Comparison of ENCODE assay signal across 9 mouse cellular contexts in the genomic region with DNA sequence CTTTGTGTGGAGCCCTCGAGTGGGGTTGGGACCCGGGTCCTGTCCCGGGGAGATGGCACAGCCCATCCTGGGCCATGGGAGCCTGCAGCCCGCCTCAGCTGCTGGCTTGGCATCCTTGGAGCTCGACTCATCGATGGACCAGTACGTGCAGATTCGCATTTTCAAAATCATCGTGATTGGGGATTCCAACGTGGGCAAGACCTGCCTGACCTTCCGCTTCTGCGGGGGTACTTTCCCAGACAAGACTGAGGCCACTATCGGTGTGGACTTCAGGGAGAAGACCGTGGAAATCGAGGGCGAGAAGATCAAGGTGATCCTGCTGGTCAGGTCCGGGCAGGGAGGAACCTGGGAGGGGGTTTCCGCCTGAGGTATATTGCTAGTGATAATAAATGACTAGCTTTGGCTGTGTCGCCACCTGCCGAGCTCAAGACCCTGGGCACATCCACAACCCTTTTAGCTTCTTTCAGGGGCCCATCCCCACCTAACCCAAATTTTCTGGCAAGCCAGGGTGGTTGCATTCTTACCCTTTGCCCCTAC. TPM values are rescaled to one million over a fixed set of nuclear protein-coding genes. Genes with fewer than 3 reads are reported as not detected.
DNase-seq lines count a peak whose midpoint lies in the region; ATAC-seq and TF ChIP-seq lines count a peak whose summit lies in the region.
"Had no signal": no experiment of that assay in that cellular context is flagged by ENCODE, and none has a peak within 500 bp of the region (broad histone marks: within the 10 kb centered on the region; RNA-seq: fewer than 3 reads in every experiment).

No protein-coding gene starts in this region.

- H3K9me3 ChIP-seq in heart, embryonic 16.5 days (replicated peaks; ENCODE audit: control insufficient read depth, low read length), result no peaks in the 10 kb centered on the region
- no peaks in the 10 kb centered on the region for H3K9me3 ChIP-seq in ES-E14 (ENCODE audit: control insufficient read depth, insufficient read depth, low read depth, low read length)
- no peaks in the 10 kb centered on the region for H3K9me3 ChIP-seq in forebrain, embryonic 14.5 days (replicated peaks; ENCODE audit: control insufficient read depth, low read length)
- H3K9me3 ChIP-seq in liver, embryonic 16.5 days (replicated peaks; ENCODE audit: control insufficient read depth, low read length), result no peaks in the 10 kb centered on the region

- no peak for DNase-seq in heart, adult 8-10 months (ENCODE audit: low spot score)
- DNase-seq in ES-E14 (ENCODE audit: low read depth, low spot score), result no peak
- DNase-seq in forebrain, embryonic 14.5 days (ENCODE audit: low spot score), result no peak
- peak; percentile 7 to 19 for DNase-seq in thymus, postnatal 36 days
- no peak for DNase-seq in retina, embryonic 14.5 days (ENCODE audit: low spot score)
- no peak for DNase-seq in frontal cortex, postnatal 25 days (ENCODE audit: low spot score in 2 of 2)

- in situ Hi-C loops in ES-E14 (cut with MboI; ENCODE audit: low sequenced_read_pairs in 2 of 2, unreplicated experiment in 2 of 2), result no loop called here

- no peaks in the 10 kb centered on the region for H3K36me3 ChIP-seq in heart, embryonic 16.5 days (ENCODE audit: control insufficient read depth, insufficient read depth)
- H3K36me3 ChIP-seq in ES-E14 (ENCODE audit: control insufficient read depth, insufficient read depth, low read length, poor library complexity, severe bottlenecking), result no peaks in the 10 kb centered on the region
- no peaks in the 10 kb centered on the region for H3K36me3 ChIP-seq in forebrain, embryonic 14.5 days (ENCODE audit: control insufficient read depth, insufficient read depth, low read length)
- no peaks in the 10 kb centered on the region for H3K36me3 ChIP-seq in liver, embryonic 16.5 days (ENCODE audit: control insufficient read depth, insufficient read depth)

- no peak for ATAC-seq in heart, embryonic 16.5 days (replicated peaks; ENCODE audit: extremely low read depth, insufficient read depth, low FRiP score)
- no peak for ATAC-seq in forebrain, embryonic 14.5 days
- no peak for ATAC-seq in liver, embryonic 16.5 days (ENCODE audit: low read depth)

- peak overlapping the region; percentile 71 for H3K9ac ChIP-seq in heart, embryonic 16.5 days (ENCODE audit: low read length)
- peak overlapping the region; percentile 61 for H3K9ac ChIP-seq in ES-E14 (ENCODE audit: insufficient read depth, low read depth, low read length, poor library complexity, severe bottlenecking)
- H3K9ac ChIP-seq in forebrain, embryonic 14.5 days (ENCODE audit: low read length), result peak overlapping the region; percentile 78
- no peak overlapping the region for H3K9ac ChIP-seq in liver, embryonic 16.5 days (ENCODE audit: low read depth, low read length)

- no peaks in the 10 kb centered on the region for H3K4me1 ChIP-seq in heart, embryonic 16.5 days (ENCODE audit: control insufficient read depth, insufficient read depth, low read length)
- no peaks in the 10 kb centered on the region for H3K4me1 ChIP-seq in ES-E14 (ENCODE audit: control insufficient read depth in 2 of 2, insufficient read depth in 2 of 2, low read length in 2 of 2, poor library complexity in 1 of 2)
- peaks cover 2% of the 10 kb centered on the region; the same call in 1 of the 2 replicates for H3K4me1 ChIP-seq in forebrain, embryonic 14.5 days (ENCODE audit: control insufficient read depth, insufficient read depth, low read length)
- no peaks in the 10 kb centered on the region for H3K4me1 ChIP-seq in liver, embryonic 16.5 days (ENCODE audit: control insufficient read depth, low read depth, low read length)

- no peaks in the 10 kb centered on the region for H3K27me3 ChIP-seq in heart, embryonic 16.5 days (ENCODE audit: control insufficient read depth, insufficient read depth, low read length)
- no peaks in the 10 kb centered on the region for H3K27me3 ChIP-seq in forebrain, embryonic 14.5 days (replicated peaks; ENCODE audit: control insufficient read depth, insufficient read depth, low read length)
- peaks cover 13% of the 10 kb centered on the region for H3K27me3 ChIP-seq in liver, embryonic 16.5 days (ENCODE audit: control insufficient read depth, insufficient read depth, low read depth, low read length)

- 22% methylated on average over 20 of the region's 20 CpGs for WGBS in heart, embryonic 16.5 days
- WGBS in forebrain, embryonic 14.5 days, result 29% methylated on average over 19 of the region's 20 CpGs
- WGBS in liver, embryonic 16.5 days (ENCODE audit: insufficient replicate concordance), result 33% methylated on average over 20 of the region's 20 CpGs

- H3K4me3 ChIP-seq in heart, embryonic 16.5 days (ENCODE audit: low read length), result peak overlapping the region; percentile 59
- H3K4me3 ChIP-seq in ES-E14 (ENCODE audit: insufficient read depth in 1 of 2, low read depth in 1 of 2, low read length in 2 of 2, poor library complexity in 1 of 2, severe bottlenecking in 1 of 2), result peak overlapping the region; percentile 69 to 72
- peak overlapping the region; percentile 45 for H3K4me3 ChIP-seq in forebrain, embryonic 14.5 days (ENCODE audit: low read depth, low read length)
- H3K4me3 ChIP-seq in liver, embryonic 16.5 days (ENCODE audit: low read depth, low read length), result peak overlapping the region; percentile 41

- peak overlapping the region; percentile 87 for H3K4me2 ChIP-seq in heart, embryonic 16.5 days (ENCODE audit: low read depth, low read length)
- peak overlapping the region; percentile 67 for H3K4me2 ChIP-seq in forebrain, embryonic 14.5 days (ENCODE audit: low read length)
- H3K4me2 ChIP-seq in liver, embryonic 16.5 days (ENCODE audit: low read depth, low read length), result peak overlapping the region; percentile 60

- no peak overlapping the region for H3K27ac ChIP-seq in heart, embryonic 16.5 days (ENCODE audit: low read length)
- H3K27ac ChIP-seq in ES-E14 (ENCODE audit: insufficient read depth, low read depth, low read length, poor library complexity, severe bottlenecking), result no peak overlapping the region
- peak overlapping the region; percentile 95 for H3K27ac ChIP-seq in forebrain, embryonic 14.5 days (ENCODE audit: low read depth, low read length)
- H3K27ac ChIP-seq in liver, embryonic 16.5 days (ENCODE audit: low read length), result no peak overlapping the region
- H3K27ac ChIP-seq: macrophage had no signal

TF ChIP-seq in ES-E14, 5 proteins besides CTCF, POLR2A, EP300 and RAD21:
- no peak for TF ChIP-seq CHD2 (IDR thresholded peaks at IDR 0.05; ENCODE audit: low read depth, low read length)
- no peak for TF ChIP-seq MAFK (IDR thresholded peaks at IDR 0.05; ENCODE audit: insufficient read depth, low read depth, low read length)
- no peak for TF ChIP-seq ZNF384 (IDR thresholded peaks at IDR 0.05; ENCODE audit: low read depth, low read length)
- TF ChIP-seq ZC3H11A (IDR thresholded peaks at IDR 0.05; ENCODE audit: borderline replicate concordance, low read depth, low read length), result no peak
- TF ChIP-seq HCFC1 (IDR thresholded peaks at IDR 0.05; ENCODE audit: borderline replicate concordance, insufficient read depth, low read length), result no peak

RNA-seq across cellular contexts. Expression of a gene that starts 0.5 kb away (rescaled TPM):
- polyA plus RNA-seq in heart, embryonic 16.5 days (2015; fragmentation: Nextera tagmentation; extraction: Ambion mirVana), result 3.8 and 5.6 TPM in 2 replicates
- total RNA-seq in heart, adult 8-10 months (2022), result under 1 TPM in 3 of 4 experiments, not detected in 1; 0.28 to 0.40 (median 0.31) TPM
- 0.76 and 1.8 TPM in 2 replicates for total RNA-seq in ES-E14 (2012; rRNA removed)
- polyA plus RNA-seq in forebrain, embryonic 14.5 days (2014; fragmentation: Nextera tagmentation; extraction: Ambion mirVana), result 74.8 and 84.5 TPM in 2 replicates
- polyA plus RNA-seq in liver, embryonic 16.5 days (2015; fragmentation: Nextera tagmentation; extraction: Ambion mirVana), result 0.26 and 0.33 TPM in 2 replicates

RNA-seq across cellular contexts. Expression of a gene that starts 6.3 kb away (rescaled TPM):
- polyA plus RNA-seq in heart, embryonic 16.5 days (2015; fragmentation: Nextera tagmentation; extraction: Ambion mirVana), result 123 and 139 TPM in 2 replicates
- total RNA-seq in heart, adult 8-10 months (2022), result 100 to 1,000 TPM in 1 of 4 experiments, 10 to 100 TPM in 3; 88.6 to 105 (median 94.1) TPM
- total RNA-seq in ES-E14 (2012; rRNA removed), result 88.9 and 118 TPM in 2 replicates
- polyA plus RNA-seq in forebrain, embryonic 14.5 days (2014; fragmentation: Nextera tagmentation; extraction: Ambion mirVana), result 46.0 and 49.9 TPM in 2 replicates
- 62.8 and 63.9 TPM in 2 replicates for polyA plus RNA-seq in liver, embryonic 16.5 days (2015; fragmentation: Nextera tagmentation; extraction: Ambion mirVana)

RNA-seq across cellular contexts. Expression of a gene that starts 56.7 kb away (rescaled TPM):
- polyA plus RNA-seq in heart, embryonic 16.5 days (2015; fragmentation: Nextera tagmentation; extraction: Ambion mirVana), result 10.0 and 10.1 TPM in 2 replicates
- 1 to 10 TPM; 3.4 to 6.1 (median 4.2) TPM for total RNA-seq in heart, adult 8-10 months (2022)
- 1.9 and 2.7 TPM in 2 replicates for total RNA-seq in ES-E14 (2012; rRNA removed)
- 0.57 and 0.69 TPM in 2 replicates for polyA plus RNA-seq in forebrain, embryonic 14.5 days (2014; fragmentation: Nextera tagmentation; extraction: Ambion mirVana)
- polyA plus RNA-seq in liver, embryonic 16.5 days (2015; fragmentation: Nextera tagmentation; extraction: Ambion mirVana), result 1.9 and 2.8 TPM in 2 replicates

Comparison
In these comparisons a context has a peak if more than half of its experiments do, and no peak if none do; other contexts are left out.
1. DNase-seq: peak in thymus, postnatal 36 days (2 of 2); none in heart, adult 8-10 months (single experiment), ES-E14 (single experiment), forebrain, embryonic 14.5 days (single experiment), retina, embryonic 14.5 days (single experiment) and frontal cortex, postnatal 25 days (0 of 2).
2. RNA of a gene that starts 0.5 kb away (polyA plus RNA-seq): 74.8 to 84.5 TPM in forebrain, embryonic 14.5 days; 3.8 to 5.6 TPM in heart, embryonic 16.5 days and 0.26 to 0.33 TPM in liver, embryonic 16.5 days; every median in the first group is over 10 times any median in the second.
3. Peak in every context shown above with its lines, with median percentiles within 50 percentile points of each other: H3K4me2 ChIP-seq and H3K4me3 ChIP-seq.